Comparison of ENCODE assay signal across 8 mouse cellular contexts in the genomic region with DNA sequence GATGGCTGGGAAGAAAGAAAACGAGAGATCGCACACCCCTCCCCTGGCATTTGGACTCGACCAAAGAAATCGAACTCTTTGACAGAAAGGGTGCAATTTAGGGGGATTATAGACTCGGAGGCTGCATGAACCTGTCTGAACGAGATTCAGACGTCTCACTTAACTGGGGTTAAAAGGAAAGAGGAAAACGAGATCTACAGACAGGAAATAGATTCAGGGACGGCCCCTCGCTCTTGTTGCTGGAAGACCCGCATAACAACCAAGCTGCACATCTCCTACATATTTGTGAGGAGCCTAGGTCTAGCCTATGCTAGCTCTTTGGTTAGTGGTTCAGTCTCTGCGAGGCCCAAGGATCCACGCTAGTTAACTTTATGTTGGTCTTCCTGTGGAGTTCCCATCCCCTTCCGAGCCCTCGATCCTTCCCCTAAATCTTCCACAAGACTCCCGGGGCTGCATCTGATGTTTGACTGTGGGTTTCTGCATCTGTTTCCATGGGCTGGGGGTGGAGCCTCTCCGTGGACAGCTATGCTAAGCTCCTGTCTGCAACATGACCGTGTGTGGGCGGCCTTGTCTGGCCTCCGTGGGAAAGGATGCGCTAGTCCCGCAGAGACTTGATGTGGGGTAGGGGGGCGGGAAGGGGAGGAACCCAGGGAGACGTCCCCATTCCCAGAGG. TPM values are rescaled to one million over a fixed set of nuclear protein-coding genes. Genes with fewer than 3 reads are reported as not detected.
A peak's percentile ranks its signal among the peaks of the same experiment; 100 is the strongest.
DNase-seq lines count a peak whose midpoint lies in the region; ATAC-seq and TF ChIP-seq lines count a peak whose summit lies in the region.

No protein-coding gene starts in this region.

- ATAC-seq in heart, embryonic 11.5 days (replicated peaks; ENCODE audit: insufficient number of reproducible peaks, low FRiP score, low TSS enrichment), result no peak
- ATAC-seq in limb, embryonic 14.5 days (ENCODE audit: low FRiP score, low read depth), result no peak; the same call in 1 of the 2 replicates
- ATAC-seq in neural tube, embryonic 14.5 days (ENCODE audit: low read depth), result peak; percentile 38

- WGBS in heart, embryonic 11.5 days (ENCODE audit: insufficient replicate concordance), result 2% methylated on average over 24 of the region's 24 CpGs
- WGBS in limb, embryonic 14.5 days, result 3% methylated on average over 24 of the region's 24 CpGs
- 2% methylated on average over 24 of the region's 24 CpGs for WGBS in neural tube, embryonic 14.5 days

- H3ac ChIP-seq in C2C12 (ENCODE audit: control insufficient read depth, insufficient read length, low read depth), result peak overlapping the region; percentile 57

- H3K36me3 ChIP-seq in C2C12 (ENCODE audit: control insufficient read depth, insufficient read depth), result no peaks in the 10 kb centered on the region
- H3K36me3 ChIP-seq in heart, embryonic 11.5 days (ENCODE audit: control insufficient read depth, insufficient read depth, low read length), result no peaks in the 10 kb centered on the region
- H3K36me3 ChIP-seq in limb, embryonic 14.5 days (ENCODE audit: control insufficient read depth, insufficient read depth, low read length), result no peaks in the 10 kb centered on the region
- no peaks in the 10 kb centered on the region for H3K36me3 ChIP-seq in neural tube, embryonic 14.5 days (ENCODE audit: control insufficient read depth, insufficient read depth, low read length)

- H3K4me1 ChIP-seq in heart, embryonic 11.5 days (ENCODE audit: control insufficient read depth, insufficient read depth, low read length), result peaks cover 17% of the 10 kb centered on the region
- H3K4me1 ChIP-seq in limb, embryonic 14.5 days (ENCODE audit: control insufficient read depth, insufficient read depth, low read length), result peaks cover 11% of the 10 kb centered on the region; the same call in 1 of the 2 replicates
- 0 out of 2 replicates have a peak, but pooled peaks cover 9% of the 10 kb centered on the region for H3K4me1 ChIP-seq in neural tube, embryonic 14.5 days (ENCODE audit: control insufficient read depth, insufficient read depth, low read length)

- TF ChIP-seq POLR2A in limb, embryonic 14.5 days (IDR thresholded peaks at IDR 0.05; ENCODE audit: borderline replicate concordance, extremely low read depth, insufficient read depth, insufficient read length), result no peak

- peak overlapping the region; percentile 93 for H3K27ac ChIP-seq in heart, embryonic 11.5 days (ENCODE audit: low read depth, low read length)
- peak overlapping the region; percentile 61 for H3K27ac ChIP-seq in limb, embryonic 14.5 days (replicated peaks; ENCODE audit: low read depth, low read length)
- peak overlapping the region; percentile 87 for H3K27ac ChIP-seq in neural tube, embryonic 14.5 days (ENCODE audit: low read depth, low read length)

- H3K27me3 ChIP-seq in C2C12 (ENCODE audit: control insufficient read depth, insufficient read depth, insufficient read length), result no peaks in the 10 kb centered on the region
- no peaks in the 10 kb centered on the region for H3K27me3 ChIP-seq in heart, embryonic 11.5 days (ENCODE audit: control insufficient read depth, insufficient read depth, low read length)
- no peaks in the 10 kb centered on the region for H3K27me3 ChIP-seq in limb, embryonic 14.5 days (ENCODE audit: control insufficient read depth, insufficient read depth, low read length)
- H3K27me3 ChIP-seq in neural tube, embryonic 14.5 days (ENCODE audit: control insufficient read depth, insufficient read depth, low read length), result no peaks in the 10 kb centered on the region

- H3K9me3 ChIP-seq in heart, embryonic 11.5 days (replicated peaks; ENCODE audit: control insufficient read depth, low read length), result no peaks in the 10 kb centered on the region
- no peaks in the 10 kb centered on the region for H3K9me3 ChIP-seq in limb, embryonic 14.5 days (ENCODE audit: control insufficient read depth, low read length)
- no peaks in the 10 kb centered on the region for H3K9me3 ChIP-seq in neural tube, embryonic 14.5 days (ENCODE audit: control insufficient read depth, low read length)

- H3K4me2 ChIP-seq in heart, embryonic 11.5 days, result peak overlapping the region; percentile 72
- H3K4me2 ChIP-seq in limb, embryonic 14.5 days (replicated peaks; ENCODE audit: low read depth, low read length, severe bottlenecking), result peak overlapping the region; percentile 70
- H3K4me2 ChIP-seq in neural tube, embryonic 14.5 days (ENCODE audit: low read depth, low read length), result peak overlapping the region; percentile 51

- no peak for TF ChIP-seq CTCF in C2C12 (IDR thresholded peaks at IDR 0.05; ENCODE audit: control insufficient read depth, insufficient read depth, insufficient read length)

- peak; percentile 94 for DNase-seq in heart, adult 11 months
- DNase-seq in heart, adult 8-10 months (ENCODE audit: low spot score), result no peak
- peak; percentile 23 for DNase-seq in cerebellum, adult 8-10 months
- no peak for DNase-seq in limb, embryonic 14.5 days (ENCODE audit: low spot score)
- DNase-seq in urinary bladder, postnatal 25 days (ENCODE audit: low spot score), result no peak

- H3K79me3 ChIP-seq in C2C12 (ENCODE audit: low read depth), result no peaks in the 10 kb centered on the region

- H3K79me2 ChIP-seq in C2C12 (ENCODE audit: control insufficient read depth, insufficient read depth), result no peaks in the 10 kb centered on the region

- peak overlapping the region; percentile 19 for H3K4me3 ChIP-seq in C2C12 (ENCODE audit: insufficient read depth, poor library complexity, severe bottlenecking)
- peak overlapping the region; percentile 68 for H3K4me3 ChIP-seq in heart, embryonic 11.5 days (ENCODE audit: low read depth, low read length)
- H3K4me3 ChIP-seq in limb, embryonic 14.5 days (replicated peaks; ENCODE audit: low read length), result peak overlapping the region; percentile 75
- peak overlapping the region; percentile 43 for H3K4me3 ChIP-seq in neural tube, embryonic 14.5 days (ENCODE audit: low read depth, low read length)

- peak overlapping the region; percentile 50 for H3K9ac ChIP-seq in heart, embryonic 11.5 days (ENCODE audit: low read depth, low read length)
- peak overlapping the region; percentile 84 for H3K9ac ChIP-seq in limb, embryonic 14.5 days (ENCODE audit: low read depth, low read length, severe bottlenecking)
- H3K9ac ChIP-seq in neural tube, embryonic 14.5 days (replicated peaks; ENCODE audit: low read depth, low read length), result no peak overlapping the region; the same call in 1 of the 2 replicates

TF ChIP-seq in C2C12, 6 proteins besides CTCF, POLR2A, EP300 and RAD21:
- TF ChIP-seq CEBPB (IDR thresholded peaks at IDR 0.05; ENCODE audit: low read depth) (no peak), FOSL1 (IDR thresholded peaks at IDR 0.05; ENCODE audit: insufficient read depth, low read length, poor library complexity, severe bottlenecking) (no peak), MAX (IDR thresholded peaks at IDR 0.05) (no peak), MYOD1 (IDR thresholded peaks at IDR 0.05; ENCODE audit: control insufficient read depth, insufficient read length, low read depth) (no peak), USF1 (IDR thresholded peaks at IDR 0.05; ENCODE audit: low read depth) (no peak), MYOG (IDR thresholded peaks at IDR 0.05; ENCODE audit: control insufficient read depth, extremely low read depth, insufficient read length) (no peak)
TF ChIP-seq in C2C12: peak in this region for 0.

RNA-seq across cellular contexts. Expression of a gene that starts 42.4 kb away (rescaled TPM):
- total RNA-seq in heart, adult 8-10 months (2022), result 1 to 10 TPM; 3.0 to 3.6 (median 3.2) TPM
- polyA plus RNA-seq in C2C12 (2012; fragmentation: generic; extraction: Trizol), result 8.1 TPM
- polyA plus RNA-seq in heart, embryonic 11.5 days (2014; fragmentation: Nextera tagmentation; extraction: Ambion mirVana), result 11.2 and 11.4 TPM in 2 replicates
- polyA plus RNA-seq in limb, embryonic 14.5 days (2012; rRNA removed), result 8.4 and 9.9 TPM in 2 replicates
- polyA plus RNA-seq in limb, embryonic 14.5 days (2014; fragmentation: Nextera tagmentation; extraction: Ambion mirVana), result 13.8 and 14.5 TPM in 2 replicates
- 12.1 and 13.4 TPM in 2 replicates for polyA plus RNA-seq in neural tube, embryonic 14.5 days (2014; fragmentation: Nextera tagmentation; extraction: Ambion mirVana)

RNA-seq across cellular contexts. Expression of a gene that starts 42.6 kb away (rescaled TPM):
- 10 to 100 TPM in 3 of 4 experiments, 1 to 10 TPM in 1; 9.5 to 12.3 (median 10.4) TPM for total RNA-seq in heart, adult 8-10 months (2022)
- polyA plus RNA-seq in C2C12 (2012; fragmentation: generic; extraction: Trizol), result 4.7 TPM
- 10.4 and 14.1 TPM in 2 replicates for polyA plus RNA-seq in heart, embryonic 11.5 days (2014; fragmentation: Nextera tagmentation; extraction: Ambion mirVana)
- 9.0 and 10.6 TPM in 2 replicates for polyA plus RNA-seq in limb, embryonic 14.5 days (2012; rRNA removed)
- polyA plus RNA-seq in limb, embryonic 14.5 days (2014; fragmentation: Nextera tagmentation; extraction: Ambion mirVana), result 12.7 and 12.9 TPM in 2 replicates
- 10.4 and 15.4 TPM in 2 replicates for polyA plus RNA-seq in neural tube, embryonic 14.5 days (2014; fragmentation: Nextera tagmentation; extraction: Ambion mirVana)

Comparison
In these comparisons a context has a peak if more than half of its experiments do, and no peak if none do; other contexts are left out.
1. DNase-seq: peak in heart, adult 11 months (single experiment) and cerebellum, adult 8-10 months (single experiment); none in heart, adult 8-10 months (single experiment), limb, embryonic 14.5 days (single experiment) and urinary bladder, postnatal 25 days (single experiment).
2. H3K4me3 ChIP-seq: peak in every context shown above with its lines; median percentile 75 in limb, embryonic 14.5 days; 68 in heart, embryonic 11.5 days; 43 in neural tube, embryonic 14.5 days; 19 in C2C12.
3. Peak in every context shown above with its lines, with median percentiles within 50 percentile points of each other: H3K27ac ChIP-seq and H3K4me2 ChIP-seq.